Comparison of ENCODE assay signal across 8 mouse cellular contexts in the genomic region with DNA sequence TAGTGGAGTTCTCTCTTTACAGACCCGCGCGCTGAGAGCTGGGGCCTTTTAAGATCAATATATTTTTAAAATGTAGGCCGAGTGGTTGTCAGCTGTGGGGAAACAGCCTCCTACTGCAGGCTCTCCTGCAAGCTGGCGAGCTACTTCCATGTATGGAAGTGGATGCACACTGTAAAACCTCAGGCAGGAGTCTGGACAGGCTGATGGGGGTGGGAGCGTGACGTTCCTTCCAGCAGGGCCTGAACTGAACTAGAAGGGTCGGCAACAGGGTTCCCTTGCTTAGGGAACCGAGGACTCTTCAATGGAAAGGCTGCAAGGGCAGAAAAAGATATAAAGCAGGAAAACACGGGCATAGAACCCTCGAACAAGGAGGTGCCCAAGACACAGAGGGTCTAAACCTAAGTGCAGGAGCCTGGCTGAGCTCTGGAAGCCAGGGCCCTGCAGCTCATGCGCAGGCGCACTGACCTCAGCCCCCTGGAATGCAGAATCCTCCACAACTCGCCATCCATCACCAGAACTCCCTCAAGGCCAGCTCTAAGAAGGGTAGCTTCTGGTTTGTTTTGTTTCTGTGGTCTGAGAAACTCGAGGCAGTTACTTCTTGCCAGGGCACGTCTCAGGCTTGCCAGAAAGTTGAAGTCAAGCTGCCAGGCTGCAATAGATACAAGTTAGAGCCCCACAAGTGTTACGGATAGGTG. TPM values are rescaled to one million over a fixed set of nuclear protein-coding genes. Genes with fewer than 3 reads are reported as not detected.
DNase-seq lines count a peak whose midpoint lies in the region; ATAC-seq and TF ChIP-seq lines count a peak whose summit lies in the region.

No protein-coding gene starts in this region.

- 74% methylated on average over 17 of the region's 17 CpGs for WGBS in forebrain, embryonic 12.5 days
- 72% methylated on average over 17 of the region's 17 CpGs for WGBS in forebrain, embryonic 14.5 days
- 31% methylated on average over 17 of the region's 17 CpGs for WGBS in limb, embryonic 12.5 days
- 54% methylated on average over 17 of the region's 17 CpGs for WGBS in neural tube, embryonic 15.5 days

- H3K4me1 ChIP-seq in forebrain, embryonic 12.5 days, result peaks cover 43% of the 10 kb centered on the region
- peaks cover 2% of the 10 kb centered on the region; the same call in 1 of the 2 replicates for H3K4me1 ChIP-seq in forebrain, embryonic 14.5 days (ENCODE audit: control insufficient read depth, insufficient read depth, low read length)
- peaks cover 32% of the 10 kb centered on the region for H3K4me1 ChIP-seq in embryonic fibroblast, embryonic 13.5 days (ENCODE audit: control insufficient read depth, insufficient read depth, low read length)
- H3K4me1 ChIP-seq in limb, embryonic 12.5 days (replicated peaks), result peaks cover 71% of the 10 kb centered on the region
- H3K4me1 ChIP-seq in neural tube, embryonic 15.5 days, result peaks cover 48% of the 10 kb centered on the region

- no peak for ATAC-seq in forebrain, embryonic 12.5 days (ENCODE audit: low FRiP score)
- no peak for ATAC-seq in forebrain, embryonic 14.5 days
- ATAC-seq in limb, embryonic 12.5 days (ENCODE audit: insufficient number of reproducible peaks, insufficient read depth, low FRiP score, low TSS enrichment, low read depth), result peak; percentile 81
- peak; percentile 45; the same call in 1 of the 2 replicates for ATAC-seq in neural tube, embryonic 15.5 days (ENCODE audit: low FRiP score)
- no peak for ATAC-seq in activated CD4-positive, CD25-positive, alpha-beta regulatory T cell, adult 4 months

- H3K9ac ChIP-seq in forebrain, embryonic 12.5 days, result no peak overlapping the region
- no peak overlapping the region for H3K9ac ChIP-seq in forebrain, embryonic 14.5 days (ENCODE audit: low read length)
- no peak overlapping the region for H3K9ac ChIP-seq in limb, embryonic 12.5 days (replicated peaks)
- H3K9ac ChIP-seq in neural tube, embryonic 15.5 days (replicated peaks), result no peak overlapping the region

- 0 out of 2 replicates have a peak overlapping the region, but pooled peaks have one; percentile 9 for H3K27ac ChIP-seq in forebrain, embryonic 12.5 days
- no peak overlapping the region for H3K27ac ChIP-seq in forebrain, embryonic 14.5 days (ENCODE audit: low read depth, low read length)
- H3K27ac ChIP-seq in embryonic fibroblast, embryonic 13.5 days (ENCODE audit: insufficient read depth, low read length), result peak overlapping the region; percentile 98
- peak overlapping the region; percentile 86 for H3K27ac ChIP-seq in limb, embryonic 12.5 days
- peak overlapping the region; percentile 76 for H3K27ac ChIP-seq in neural tube, embryonic 15.5 days (replicated peaks)

- TF ChIP-seq POLR2A in embryonic fibroblast, embryonic 13.5 days (IDR thresholded peaks at IDR 0.05; ENCODE audit: low read depth, low read length), result no peak

- H3K4me2 ChIP-seq in forebrain, embryonic 12.5 days, result no peak overlapping the region
- no peak overlapping the region for H3K4me2 ChIP-seq in forebrain, embryonic 14.5 days (ENCODE audit: low read length)
- H3K4me2 ChIP-seq in limb, embryonic 12.5 days, result peak overlapping the region; percentile 18; the same call in 1 of the 2 replicates
- H3K4me2 ChIP-seq in neural tube, embryonic 15.5 days, result no peak overlapping the region

- DNase-seq in forebrain, embryonic 14.5 days (ENCODE audit: low spot score), result no peak
- DNase-seq in heart, postnatal 4 days, result peak; percentile 85
- no peak for DNase-seq in cerebellum, postnatal 25 days

- H3K27me3 ChIP-seq in forebrain, embryonic 12.5 days, result no peaks in the 10 kb centered on the region
- H3K27me3 ChIP-seq in forebrain, embryonic 14.5 days (replicated peaks; ENCODE audit: control insufficient read depth, insufficient read depth, low read length), result no peaks in the 10 kb centered on the region
- H3K27me3 ChIP-seq in limb, embryonic 12.5 days, result no peaks in the 10 kb centered on the region
- H3K27me3 ChIP-seq in neural tube, embryonic 15.5 days (replicated peaks), result no peaks in the 10 kb centered on the region

- H3K9me3 ChIP-seq in forebrain, embryonic 12.5 days, result no peaks in the 10 kb centered on the region
- H3K9me3 ChIP-seq in forebrain, embryonic 14.5 days (replicated peaks; ENCODE audit: control insufficient read depth, low read length), result no peaks in the 10 kb centered on the region
- H3K9me3 ChIP-seq in limb, embryonic 12.5 days, result no peaks in the 10 kb centered on the region
- no peaks in the 10 kb centered on the region for H3K9me3 ChIP-seq in neural tube, embryonic 15.5 days (replicated peaks)

- H3K36me3 ChIP-seq in forebrain, embryonic 12.5 days (replicated peaks), result no peaks in the 10 kb centered on the region
- H3K36me3 ChIP-seq in forebrain, embryonic 14.5 days (ENCODE audit: control insufficient read depth, insufficient read depth, low read length), result no peaks in the 10 kb centered on the region
- H3K36me3 ChIP-seq in limb, embryonic 12.5 days, result no peaks in the 10 kb centered on the region
- H3K36me3 ChIP-seq in neural tube, embryonic 15.5 days, result no peaks in the 10 kb centered on the region

- no peak overlapping the region for H3K4me3 ChIP-seq in forebrain, embryonic 12.5 days (replicated peaks)
- no peak overlapping the region for H3K4me3 ChIP-seq in forebrain, embryonic 14.5 days (ENCODE audit: low read depth, low read length)
- H3K4me3 ChIP-seq in embryonic fibroblast, embryonic 13.5 days (ENCODE audit: insufficient read depth, low read length), result no peak overlapping the region
- no peak overlapping the region for H3K4me3 ChIP-seq in limb, embryonic 12.5 days (replicated peaks)
- H3K4me3 ChIP-seq in neural tube, embryonic 15.5 days (replicated peaks), result no peak overlapping the region

- no peak for TF ChIP-seq CTCF in embryonic fibroblast, embryonic 13.5 days (IDR thresholded peaks at IDR 0.05; ENCODE audit: borderline replicate concordance, insufficient read depth, low read length)

RNA-seq across cellular contexts. Expression of gene Nxn, which starts 24.3 kb away (rescaled TPM):
- 48.4 and 58.6 TPM in 2 replicates for polyA plus RNA-seq in forebrain, embryonic 12.5 days (2016; fragmentation: Nextera tagmentation; extraction: Ambion mirVana)
- 19.3 and 21.2 TPM in 2 replicates for polyA plus RNA-seq in forebrain, embryonic 14.5 days (2014; fragmentation: Nextera tagmentation; extraction: Ambion mirVana)
- polyA plus RNA-seq in embryonic fibroblast, embryonic 13.5 days (2011; ENCODE audit: insufficient read length, low read depth, missing spikeins), result 135 and 156 TPM in 2 replicates
- 10 to 100 TPM; 17.2 to 20.5 TPM for total RNA-seq in heart, postnatal 4 days (2021)
- 61.2 and 67.7 TPM in 2 replicates for polyA plus RNA-seq in limb, embryonic 12.5 days (2016; fragmentation: Nextera tagmentation; extraction: Ambion mirVana)
- 27.3 and 29.8 TPM in 2 replicates for polyA plus RNA-seq in neural tube, embryonic 15.5 days (2015; fragmentation: Nextera tagmentation; extraction: Ambion mirVana)
- polyA plus RNA-seq in activated CD4-positive, CD25-positive, alpha-beta regulatory T cell, adult 4 months (2017; shearing (Covaris generic)), result 1 to 10 TPM in 1 of 2 experiments, under 1 TPM in 1; 0.71 to 1.8 TPM

RNA-seq across cellular contexts. Expression of gene Timm22, which starts 32.1 kb away (rescaled TPM):
- polyA plus RNA-seq in forebrain, embryonic 12.5 days (2016; fragmentation: Nextera tagmentation; extraction: Ambion mirVana), result 103 and 109 TPM in 2 replicates
- 125 TPM in 2 replicates for polyA plus RNA-seq in forebrain, embryonic 14.5 days (2014; fragmentation: Nextera tagmentation; extraction: Ambion mirVana)
- polyA plus RNA-seq in embryonic fibroblast, embryonic 13.5 days (2011; ENCODE audit: insufficient read length, low read depth, missing spikeins), result 28.2 and 35.5 TPM in 2 replicates
- 10 to 100 TPM; 38.9 to 48.2 TPM for total RNA-seq in heart, postnatal 4 days (2021)
- polyA plus RNA-seq in limb, embryonic 12.5 days (2016; fragmentation: Nextera tagmentation; extraction: Ambion mirVana), result 127 and 149 TPM in 2 replicates
- 107 and 108 TPM in 2 replicates for polyA plus RNA-seq in neural tube, embryonic 15.5 days (2015; fragmentation: Nextera tagmentation; extraction: Ambion mirVana)
- polyA plus RNA-seq in activated CD4-positive, CD25-positive, alpha-beta regulatory T cell, adult 4 months (2017; shearing (Covaris generic)), result 10 to 100 TPM; 52.1 to 72.8 TPM

Comparison
In these comparisons a context has a peak if more than half of its experiments do, and no peak if none do; other contexts are left out.
1. ATAC-seq: peak in limb, embryonic 12.5 days (single experiment) and neural tube, embryonic 15.5 days (single experiment); none in forebrain, embryonic 12.5 days (single experiment), forebrain, embryonic 14.5 days (single experiment) and activated CD4-positive, CD25-positive, alpha-beta regulatory T cell, adult 4 months (single experiment).